Mouse (Mus musculus) adrenal gland, adult 2 months (tissue): ENCODE measurements around the gene Fcho2. TPM values are rescaled to one million over a fixed set of nuclear protein-coding genes. Genes with fewer than 3 reads are reported as not detected.

ENCODE experiments used
- DNase-seq: peaks from one replicate; pipeline ENCODE4 v3.0.0; 2021
- polyA plus RNA-seq: library from polyadenylated mRNA; depleted of rRNA; stranded (reverse); fragments of >200 nt; gene quantifications from 2 replicates; pipeline ENCODE4 v1.2.3, GENCODE M21; 2012
- total RNA-seq, 2 experiments: library from RNA; stranded (reverse); gene quantifications; 2 replicates each; pipeline ENCODE4 v1.2.3; 2021

The Fcho2 gene
- total and polyA plus RNA-seq, 3 experiments = 6.6 to 49.9 (median 45.9) TPM

GRCm38 (mm10) chr13:98804480-98804879 is 10.8 kb downstream of the Fcho2 start:
- DNase-seq = no peak

GRCm38 (mm10) chr13:98803699-98804098 is 11.6 kb downstream of the Fcho2 start:
- no peak for DNase-seq

- no peak for DNase-seq
Measured at GRCm38 (mm10) chr13:98802957-98803356, 12.3 kb downstream of the Fcho2 start.

- DNase-seq = no peak
Measured at GRCm38 (mm10) chr13:98795511-98795910, 19.7 kb downstream of the Fcho2 start.

- no peak for DNase-seq
Measured at GRCm38 (mm10) chr13:98792864-98793263, 22.4 kb downstream of the Fcho2 start.

- DNase-seq = no peak
Measured at GRCm38 (mm10) chr13:98791693-98792092, 23.6 kb downstream of the Fcho2 start.

GRCm38 (mm10) chr13:98786970-98787685 is 28.1 kb downstream of the Fcho2 start:
- DNase-seq = no peak

GRCm38 (mm10) chr13:98777959-98778358 is 37.3 kb downstream of the Fcho2 start:
- no peak for DNase-seq

GRCm38 (mm10) chr13:98771484-98771883 is 43.8 kb downstream of the Fcho2 start:
- no peak for DNase-seq

- peak; percentile 79 for DNase-seq
Measured at GRCm38 (mm10) chr13:98768329-98768728, 46.9 kb downstream of the Fcho2 start.

GRCm38 (mm10) chr13:98761771-98762170 is 53.5 kb downstream of the Fcho2 start:
- no peak for DNase-seq

GRCm38 (mm10) chr13:98755886-98756285 is 59.4 kb downstream of the Fcho2 start:
- no peak for DNase-seq

- DNase-seq = no peak
Measured at GRCm38 (mm10) chr13:98744679-98745078, 70.6 kb downstream of the Fcho2 start.

- no peak for DNase-seq
Measured at GRCm38 (mm10) chr13:98743829-98744228, 71.4 kb downstream of the Fcho2 start.

- no peak for DNase-seq
Measured at GRCm38 (mm10) chr13:98743214-98743613, 72.0 kb downstream of the Fcho2 start.

GRCm38 (mm10) chr13:98738213-98738612 is 77.0 kb downstream of the Fcho2 start:
- DNase-seq = no peak

GRCm38 (mm10) chr13:98733292-98733691 is 82.0 kb downstream of the Fcho2 start:
- DNase-seq = no peak

- no peak for DNase-seq
Measured at GRCm38 (mm10) chr13:98729271-98730062, 85.8 kb downstream of the Fcho2 start.

GRCm38 (mm10) chr13:98726494-98726893 is 88.8 kb downstream of the Fcho2 start:
- no peak for DNase-seq

GRCm38 (mm10) chr13:98723430-98723829 is 91.8 kb downstream of the Fcho2 start:
- DNase-seq = no peak

- no peak for DNase-seq
Measured at GRCm38 (mm10) chr13:98722296-98722695, 93.0 kb downstream of the Fcho2 start.

- DNase-seq = no peak
Measured at GRCm38 (mm10) chr13:98716176-98716575, 99.1 kb downstream of the Fcho2 start.

- DNase-seq = no peak
Measured at GRCm38 (mm10) chr13:98715443-98715990, 99.7 kb downstream of the Fcho2 start.
